Mouse (Mus musculus) midbrain, embryonic 12.5 days (tissue): Measurements from ENCODE around the gene Rorc. TPM values are rescaled to one million over a fixed set of nuclear protein-coding genes. Genes with fewer than 3 reads are reported as not detected.

ENCODE experiments used
- ATAC-seq: fragments of 200-750 bp; cut with Nextera tagmentation; 2 replicates; pipeline ENCODE4 v1.8.0; 2017; ENCODE audit warnings: low read depth, moderate TSS enrichment, moderate library complexity; ENCODE audit not compliant: low FRiP score
- H3K27ac ChIP-seq: fragments of 300-500 bp; sonication (generic); replicated peaks from 2 replicates; pipeline ENCODE4 v1.5.1; 2016; ENCODE audit warnings: mild to moderate bottlenecking
- H3K27me3 ChIP-seq: fragments of 300-500 bp; sonication (generic); 2 replicates; pipeline ENCODE4 v1.6.1; 2016; ENCODE audit warnings: mild to moderate bottlenecking
- H3K36me3 ChIP-seq: fragments of 300-500 bp; sonication (generic); 2 replicates; pipeline ENCODE4 v1.6.1; 2016
- H3K4me1 ChIP-seq: fragments of 300-500 bp; sonication (generic); 2 replicates; pipeline ENCODE4 v1.6.1; 2016
- H3K4me2 ChIP-seq: fragments of 300-500 bp; sonication (generic); replicated peaks from 2 replicates; pipeline ENCODE4 v1.6.1; 2016; ENCODE audit warnings: mild to moderate bottlenecking, moderate library complexity
- H3K4me3 ChIP-seq: fragments of 300-500 bp; sonication (generic); 2 replicates; pipeline ENCODE4 v1.5.1; 2016; ENCODE audit warnings: mild to moderate bottlenecking
- H3K9ac ChIP-seq: fragments of 300-500 bp; sonication (generic); replicated peaks from 2 replicates; pipeline ENCODE4 v1.6.1; 2016; ENCODE audit warnings: mild to moderate bottlenecking, moderate library complexity
- H3K9me3 ChIP-seq: fragments of 300-500 bp; sonication (generic); 2 replicates; pipeline ENCODE4 v1.6.1; 2016; ENCODE audit warnings: mild to moderate bottlenecking
- WGBS: fragments of 180-500 bp; shearing (Covaris S2); methylation state at CpG from one replicate; pipeline ENCODE4 v1.1.7; 2016; 5-methylcytosine and 5-hydroxymethylcytosine counted together
- polyA plus RNA-seq: library from polyadenylated mRNA; unstranded; fragments of >200 nt; fragmentation: Nextera tagmentation; extraction: Ambion mirVana; gene quantifications from 2 replicates; pipeline ENCODE4 v1.2.1, GENCODE M21; 2016

Rorc gene
- polyA plus RNA-seq, 1 experiment from 2014 or later, result 0.28 TPM

GRCm38 (mm10) chr3:94396851-94397250 is 24.3 kb downstream of the Rorc start:
- peaks cover 34% of the 10 kb centered on the region for H3K27me3 ChIP-seq
- no peaks in the 10 kb centered on the region for H3K36me3 ChIP-seq
- WGBS, result 82% methylated on average over 4 of the region's 4 CpGs
- H3K9ac ChIP-seq, result no peak overlapping the region
- no peaks in the 10 kb centered on the region for H3K9me3 ChIP-seq
- ATAC-seq, result no peak
- H3K4me2 ChIP-seq, result no peak overlapping the region
- H3K4me3 ChIP-seq, result no peak overlapping the region
- no peak overlapping the region for H3K27ac ChIP-seq
- peaks cover 19% of the 10 kb centered on the region for H3K4me1 ChIP-seq

- H3K27ac ChIP-seq, result no peak within 1 kb of the TSS
- peaks cover 45% of the 10 kb centered on the region for H3K27me3 ChIP-seq
- 74% methylated on average over 6 of the region's 6 CpGs for WGBS
Observed at GRCm38 (mm10) chr3:94398217-94398616, 25.6 kb downstream of the Rorc start, which contains the start of gene Lingo4. Lingo4 (plus strand) TSS chr3:94398517.

GRCm38 (mm10) chr3:94398943-94399481 is 26.4 kb downstream of the Rorc start:
- H3K27me3 ChIP-seq, result peaks cover 53% of the 10 kb centered on the region
- peak overlapping the region; percentile 41 for H3K4me3 ChIP-seq
- peak overlapping the region; percentile 63 for H3K4me2 ChIP-seq
- H3K9me3 ChIP-seq, result no peaks in the 10 kb centered on the region
- H3K36me3 ChIP-seq, result no peaks in the 10 kb centered on the region
- peaks cover 19% of the 10 kb centered on the region for H3K4me1 ChIP-seq
- H3K27ac ChIP-seq, result no peak overlapping the region
- ATAC-seq, result peak; percentile 78
- under 1% methylated on average over 19 of the region's 20 CpGs for WGBS
- H3K9ac ChIP-seq, result peak overlapping the region; percentile 62

More at GRCm38 (mm10) chr3:94398217-94398616, 25.6 kb downstream of the Rorc start, which contains the start of gene Lingo4:
- Histone ChIP-seq H3K4me1 (peaks cover 19% of the 10 kb centered on the region), H3K4me2 (peak within 1 kb of the TSS; percentile 63), H3K9ac (peak within 1 kb of the TSS; percentile 62), H3K9me3 (no peaks in the 10 kb centered on the region), H3K4me3 (peak within 1 kb of the TSS; percentile 41), H3K36me3 (no peaks in the 10 kb centered on the region)
- ATAC-seq, result no peak

- Histone ChIP-seq H3K9me3 (no peaks in the 10 kb centered on the region), H3K4me2 (peak overlapping the region; percentile 63), H3K4me1 (peaks cover 25% of the 10 kb centered on the region), H3K36me3 (no peaks in the 10 kb centered on the region), H3K27me3 (peaks cover 55% of the 10 kb centered on the region), H3K27ac (no peak overlapping the region), H3K9ac (peak overlapping the region; percentile 62), H3K4me3 (peak overlapping the region; percentile 41; the same call in 1 of the 2 replicates)
- 18% methylated on average over 5 of the region's 5 CpGs for WGBS
- peak; percentile 29; the same call in 1 of the 2 replicates for ATAC-seq
Observed at GRCm38 (mm10) chr3:94399663-94400310, 27.2 kb downstream of the Rorc start.

GRCm38 (mm10) chr3:94402451-94402850 is 29.9 kb downstream of the Rorc start:
- Histone ChIP-seq H3K27me3 (peaks cover 45% of the 10 kb centered on the region), H3K4me2 (no peak overlapping the region), H3K27ac (no peak overlapping the region), H3K9ac (no peak overlapping the region), H3K4me1 (peaks cover 28% of the 10 kb centered on the region), H3K36me3 (no peaks in the 10 kb centered on the region), H3K4me3 (no peak overlapping the region), H3K9me3 (no peaks in the 10 kb centered on the region)
- WGBS, result 71% methylated on average over 8 of the region's 8 CpGs
- ATAC-seq, result no peak

- no peak overlapping the region for H3K27ac ChIP-seq
- peaks cover 35% of the 10 kb centered on the region for H3K27me3 ChIP-seq
- WGBS, result 36% methylated on average over 7 of the region's 7 CpGs
- H3K4me1 ChIP-seq, result peaks cover 19% of the 10 kb centered on the region
- H3K36me3 ChIP-seq, result no peaks in the 10 kb centered on the region
- no peak overlapping the region for H3K4me3 ChIP-seq
- H3K9ac ChIP-seq, result no peak overlapping the region
- no peak for ATAC-seq
- no peak overlapping the region for H3K4me2 ChIP-seq
- no peaks in the 10 kb centered on the region for H3K9me3 ChIP-seq
Observed at GRCm38 (mm10) chr3:94404366-94405054, 31.9 kb downstream of the Rorc start.

GRCm38 (mm10) chr3:94405561-94405960 is 33.0 kb downstream of the Rorc start:
- Histone ChIP-seq H3K27ac (no peak overlapping the region), H3K4me1 (peaks cover 10% of the 10 kb centered on the region), H3K27me3 (peaks cover 29% of the 10 kb centered on the region), H3K4me3 (no peak overlapping the region), H3K4me2 (no peak overlapping the region), H3K9ac (no peak overlapping the region), H3K9me3 (no peaks in the 10 kb centered on the region), H3K36me3 (no peaks in the 10 kb centered on the region)
- 75% methylated on average over 4 of the region's 4 CpGs for WGBS
- ATAC-seq, result no peak

GRCm38 (mm10) chr3:94412530-94412929 is 39.9 kb downstream of the Rorc start:
- H3K9me3 ChIP-seq, result no peaks in the 10 kb centered on the region
- peak overlapping the region; percentile 63 for H3K9ac ChIP-seq
- 7% methylated on average over 25 of the region's 25 CpGs for WGBS
- H3K27ac ChIP-seq, result peak overlapping the region; percentile 76
- peaks cover 5% of the 10 kb centered on the region for H3K4me1 ChIP-seq
- peak overlapping the region; percentile 61 for H3K4me3 ChIP-seq
- no peaks in the 10 kb centered on the region for H3K27me3 ChIP-seq
- ATAC-seq, result no peak
- H3K36me3 ChIP-seq, result no peaks in the 10 kb centered on the region
- H3K4me2 ChIP-seq, result peak overlapping the region; percentile 67

GRCm38 (mm10) chr3:94413031-94413679 is 40.6 kb downstream of the Rorc start, which contains the start of gene Tdrkh:
Tdrkh (plus strand) TSS chr3:94413273.
- 10% methylated on average over 52 of the region's 52 CpGs for WGBS
- ATAC-seq, result peak; percentile 99
- Histone ChIP-seq H3K9me3 (no peaks in the 10 kb centered on the region), H3K36me3 (no peaks in the 10 kb centered on the region), H3K9ac (peak within 1 kb of the TSS; percentile 69), H3K4me3 (peak within 1 kb of the TSS; percentile 61), H3K27me3 (no peaks in the 10 kb centered on the region), H3K4me2 (peak within 1 kb of the TSS; percentile 67), H3K4me1 (peaks cover 5% of the 10 kb centered on the region), H3K27ac (peak within 1 kb of the TSS; percentile 76)

- no peak overlapping the region for H3K27ac ChIP-seq
- H3K27me3 ChIP-seq, result no peaks in the 10 kb centered on the region
- no peak overlapping the region for H3K9ac ChIP-seq
- no peak overlapping the region for H3K4me3 ChIP-seq
- WGBS, result 82% methylated on average over 2 of the region's 2 CpGs
- H3K4me2 ChIP-seq, result no peak overlapping the region
- peaks cover 40% of the 10 kb centered on the region for H3K36me3 ChIP-seq
- H3K9me3 ChIP-seq, result no peaks in the 10 kb centered on the region
- ATAC-seq, result no peak
- no peaks in the 10 kb centered on the region for H3K4me1 ChIP-seq
Observed at GRCm38 (mm10) chr3:94430980-94431379, 58.4 kb downstream of the Rorc start.

- no peaks in the 10 kb centered on the region for H3K4me1 ChIP-seq
- H3K9me3 ChIP-seq, result no peaks in the 10 kb centered on the region
- ATAC-seq, result no peak
- H3K27ac ChIP-seq, result no peak overlapping the region
- WGBS, result 90% methylated on average over 2 of the region's 2 CpGs
- H3K4me2 ChIP-seq, result no peak overlapping the region
- H3K27me3 ChIP-seq, result no peaks in the 10 kb centered on the region
- H3K9ac ChIP-seq, result no peak overlapping the region
- H3K4me3 ChIP-seq, result no peak overlapping the region
- peaks cover 19% of the 10 kb centered on the region for H3K36me3 ChIP-seq
Observed at GRCm38 (mm10) chr3:94434305-94434704, 61.7 kb downstream of the Rorc start.
